Mouse (Mus musculus): ENCODE measurements around the gene Pgc.

GRCm38 (mm10) chr17:47749626-47750025 lies 23.0 kb downstream of the Pgc start:
- TF ChIP-seq CTCF (IDR thresholded peaks at IDR 0.05; ENCODE audit: borderline replicate concordance, extremely low read depth, insufficient read depth, insufficient read length) (no peak), POLR2A (IDR thresholded peaks at IDR 0.05; ENCODE audit: borderline replicate concordance, extremely low read depth, insufficient read depth, insufficient read length, poor library complexity, severe bottlenecking) (no peak)

All from brain, embryonic 14.5 days (tissue).